Mouse (Mus musculus) cerebellum, adult 11-12 months (tissue): Measurements from ENCODE around the gene Eif4e2.

Source experiments
- DNase-seq: peaks from one replicate; pipeline ENCODE4 v3.0.0; 2022

The Eif4e2 gene

DNA sequence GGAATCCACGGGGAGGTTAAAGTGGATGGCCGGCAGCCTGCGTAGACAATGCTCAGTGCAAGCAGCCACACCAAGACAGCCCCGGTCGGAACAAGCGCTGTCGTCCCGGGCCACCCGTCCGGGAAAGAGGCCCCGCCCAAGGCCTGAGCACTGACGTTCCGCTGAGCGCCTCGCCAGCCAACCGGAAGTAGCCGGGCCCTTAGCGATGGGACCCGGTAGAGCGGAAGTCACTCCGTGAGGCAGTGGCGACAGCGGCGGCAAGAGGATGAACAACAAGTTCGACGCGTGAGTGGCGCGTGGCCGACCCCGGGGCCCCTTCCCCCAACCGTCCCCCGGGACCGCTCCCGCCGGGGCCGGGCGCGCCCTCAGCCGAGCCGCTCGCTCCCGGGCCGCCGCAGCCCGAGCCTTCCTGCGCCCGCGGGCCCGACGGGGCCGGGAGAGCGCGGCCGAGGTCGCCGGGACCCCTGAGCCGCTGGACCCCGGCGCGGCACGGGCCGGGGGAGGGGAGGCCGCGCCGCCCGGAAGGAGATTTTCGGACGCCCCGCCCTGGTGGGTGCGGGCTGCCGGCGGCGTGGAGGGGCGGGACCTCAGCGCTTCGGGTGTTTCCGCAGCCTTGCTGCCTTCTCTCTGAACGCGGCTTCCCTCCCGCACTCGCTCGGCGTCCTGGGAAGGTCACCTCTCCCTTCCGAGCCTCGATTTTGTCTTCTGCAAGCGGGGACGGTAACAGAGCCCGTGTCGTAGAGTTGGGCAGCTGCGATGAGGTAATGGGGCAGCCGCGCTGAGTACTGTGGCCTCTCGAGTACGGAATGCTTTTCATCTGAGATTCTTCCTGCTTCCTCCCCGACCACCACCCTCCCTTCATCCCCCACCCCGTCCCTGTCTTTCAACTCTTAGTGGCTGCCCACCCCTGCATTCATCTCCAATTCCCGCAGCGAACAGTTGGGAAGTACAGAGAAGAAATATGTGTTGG is at the start of gene Eif4e2:
TSS of gene Eif4e2 (plus strand) at position 180 of the 970 bp plus-strand sequence.
- DNase-seq = peak; percentile 93

GRCm38 (mm10) chr1:87164164-87164795 is 49.4 kb upstream of the Eif4e2 start:
- no peak for DNase-seq

- no peak for DNase-seq
Measured at GRCm38 (mm10) chr1:87164796-87165184, 48.9 kb upstream of the Eif4e2 start.

- no peak for DNase-seq
Measured at GRCm38 (mm10) chr1:87170458-87170857, 43.3 kb upstream of the Eif4e2 start.

DNA sequence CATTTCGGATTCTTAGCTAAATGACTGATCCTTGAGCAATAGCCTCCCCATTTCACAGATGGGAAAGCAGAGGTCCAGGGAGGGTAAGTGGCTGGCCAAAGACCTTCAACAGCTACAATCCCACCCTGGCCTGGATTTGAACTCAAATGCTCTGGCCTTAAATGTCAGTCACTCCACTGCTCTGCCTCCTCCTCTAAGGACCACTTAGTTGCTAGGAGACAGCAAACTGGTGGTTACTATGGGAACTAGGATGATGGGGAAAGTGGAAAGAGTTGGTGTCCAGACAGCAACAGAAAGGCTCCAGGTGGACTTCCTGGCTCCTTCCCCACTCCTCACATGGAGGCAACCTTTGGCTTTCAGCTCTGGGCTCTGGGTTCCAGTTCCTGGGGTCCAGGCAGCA is 42.4 kb upstream of the Eif4e2 start:
- no peak for DNase-seq

GRCm38 (mm10) chr1:87172316-87172715 is 41.4 kb upstream of the Eif4e2 start:
- no peak for DNase-seq

- DNase-seq = peak; percentile 26
Measured at GRCm38 (mm10) chr1:87174006-87174955, 39.4 kb upstream of the Eif4e2 start.

- DNase-seq = no peak
Measured at GRCm38 (mm10) chr1:87175852-87176292, 37.8 kb upstream of the Eif4e2 start.

DNA sequence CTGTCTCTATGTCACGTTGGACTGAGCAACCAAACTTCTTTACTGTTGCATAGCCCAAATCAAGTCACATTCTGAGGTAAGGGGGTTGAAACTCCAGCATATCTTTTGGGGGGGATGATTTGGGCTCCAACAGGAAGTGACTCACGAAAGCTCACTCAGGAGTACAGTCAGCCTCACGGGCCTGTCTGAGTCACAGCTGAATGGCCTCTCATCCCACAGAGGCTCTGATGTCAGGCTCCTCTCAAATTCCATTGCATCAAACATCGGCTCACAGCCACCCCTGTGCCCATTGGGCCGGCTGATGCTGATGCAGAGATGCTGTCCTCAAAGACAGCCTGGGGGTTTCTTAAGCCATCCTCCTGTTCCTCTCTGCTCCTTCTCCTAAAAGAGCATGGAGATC is 32.8 kb upstream of the Eif4e2 start:
- no peak for DNase-seq

DNA sequence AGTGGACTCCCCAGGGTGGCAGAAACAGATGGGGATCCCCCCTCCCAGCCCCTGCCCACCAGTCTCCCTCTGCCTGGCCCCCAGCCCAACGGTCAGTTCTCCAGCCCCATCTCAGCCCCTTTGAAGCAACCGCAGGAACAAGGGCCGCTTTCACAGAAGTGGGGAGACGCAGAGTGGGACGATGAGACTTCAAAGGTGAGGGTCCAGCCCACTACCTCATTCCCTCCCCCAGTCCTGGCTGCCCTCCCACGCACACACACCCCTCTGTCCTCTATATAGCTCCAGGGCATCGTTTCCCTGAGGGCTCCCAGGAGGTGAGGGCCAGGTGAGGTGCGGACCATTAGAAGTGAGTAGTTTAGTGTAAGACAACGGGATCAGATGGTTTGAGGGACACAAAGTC is 30.7 kb upstream of the Eif4e2 start, which contains the start of gene Prss56:
TSS of gene Prss56 (plus strand) at position 301 of the 400 bp plus-strand sequence.
- DNase-seq = no peak

DNA sequence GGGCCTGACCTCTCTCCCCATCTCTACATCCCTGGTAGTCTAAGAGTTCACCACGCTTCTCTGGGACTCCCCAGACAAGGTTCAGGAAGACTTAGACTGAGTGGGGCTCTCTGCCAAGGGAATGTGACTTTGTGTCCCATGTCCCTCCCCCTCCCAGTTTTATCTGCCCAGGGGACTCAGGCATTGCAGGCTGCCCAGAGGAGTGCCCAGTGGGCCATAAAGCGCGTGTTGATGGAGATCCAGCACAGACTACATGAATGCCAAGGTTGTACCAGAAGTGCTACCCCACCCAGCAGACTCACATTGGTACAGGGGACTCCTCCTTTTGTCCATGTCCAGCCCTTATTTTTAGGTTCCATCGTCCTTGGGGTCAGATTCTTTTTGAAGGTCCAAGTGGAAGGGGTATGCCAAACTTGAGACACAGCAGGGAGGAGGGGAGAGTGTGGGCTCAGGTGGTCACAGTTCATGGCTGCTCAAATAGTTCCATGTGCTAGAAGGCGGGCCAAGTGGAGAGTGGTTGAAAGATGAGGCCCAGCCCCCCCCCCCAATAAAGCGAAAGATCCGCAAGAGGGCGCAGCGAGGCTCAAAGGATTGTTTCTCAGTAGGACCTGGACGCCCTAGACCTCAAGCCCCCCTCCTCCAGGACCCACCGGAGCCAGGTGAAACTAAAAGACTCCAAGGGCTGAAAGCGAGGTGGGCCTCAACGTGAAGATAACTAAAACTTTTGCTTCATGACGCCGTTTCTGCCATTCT is 29.5 kb upstream of the Eif4e2 start:
- no peak for DNase-seq

- peak; percentile 42 for DNase-seq
Measured at GRCm38 (mm10) chr1:87184751-87185139, 29.0 kb upstream of the Eif4e2 start.

DNA sequence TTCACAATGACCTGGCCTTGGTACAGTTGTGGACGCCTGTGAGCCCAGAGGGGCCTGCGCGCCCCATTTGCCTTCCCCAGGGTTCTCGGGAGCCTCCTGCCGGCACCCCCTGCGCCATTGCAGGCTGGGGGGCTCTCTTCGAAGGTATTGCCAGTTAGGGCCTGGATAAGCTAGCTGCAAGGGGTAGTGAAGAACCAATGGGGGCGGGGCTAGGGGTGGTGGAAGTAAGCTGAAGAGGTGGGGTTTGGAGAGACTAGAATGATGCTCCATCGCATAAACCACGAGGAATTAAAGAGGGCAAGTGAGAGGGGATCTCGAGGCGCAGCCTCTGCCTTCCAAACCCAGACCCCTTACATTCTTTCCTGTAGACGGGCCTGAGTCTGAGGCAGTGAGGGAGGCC is 28.2 kb upstream of the Eif4e2 start:
- DNase-seq = no peak

DNA sequence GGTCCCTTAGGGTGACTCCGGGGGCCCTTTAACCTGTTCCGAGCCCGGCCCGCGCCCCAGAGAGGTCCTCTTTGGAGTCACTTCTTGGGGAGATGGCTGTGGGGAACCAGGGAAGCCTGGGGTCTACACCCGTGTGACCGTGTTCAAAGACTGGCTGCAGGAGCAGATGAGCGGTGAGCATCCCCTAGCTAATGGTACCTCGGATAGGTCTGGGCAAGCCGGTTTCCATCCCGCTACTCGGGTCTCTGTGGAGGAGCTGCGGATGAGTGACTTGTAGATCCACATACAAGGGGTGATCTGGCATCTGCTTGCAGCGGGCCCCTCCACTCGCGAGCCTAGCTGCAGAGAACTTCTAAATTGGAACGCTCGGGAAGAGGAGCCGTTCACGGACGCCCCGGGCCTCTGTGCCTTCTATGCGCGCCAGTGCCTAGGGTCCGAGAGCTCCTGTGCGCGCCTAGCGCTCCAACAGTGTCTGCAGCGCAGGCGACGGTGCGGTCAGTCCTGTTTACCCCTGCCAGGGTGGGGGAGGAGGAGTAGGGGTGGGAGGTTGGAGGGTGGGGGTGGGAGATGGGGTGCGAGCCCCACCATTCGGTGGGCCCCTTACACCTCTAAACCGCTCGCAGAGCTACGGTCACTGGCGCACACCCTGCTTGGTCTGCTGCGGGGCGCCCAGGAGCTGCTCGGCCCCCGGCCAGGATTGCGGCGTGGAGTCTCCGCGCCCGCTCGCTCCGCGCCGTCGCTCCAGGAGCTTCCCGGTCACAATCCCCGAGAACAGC is 27.3 kb upstream of the Eif4e2 start:
- no peak for DNase-seq

DNA sequence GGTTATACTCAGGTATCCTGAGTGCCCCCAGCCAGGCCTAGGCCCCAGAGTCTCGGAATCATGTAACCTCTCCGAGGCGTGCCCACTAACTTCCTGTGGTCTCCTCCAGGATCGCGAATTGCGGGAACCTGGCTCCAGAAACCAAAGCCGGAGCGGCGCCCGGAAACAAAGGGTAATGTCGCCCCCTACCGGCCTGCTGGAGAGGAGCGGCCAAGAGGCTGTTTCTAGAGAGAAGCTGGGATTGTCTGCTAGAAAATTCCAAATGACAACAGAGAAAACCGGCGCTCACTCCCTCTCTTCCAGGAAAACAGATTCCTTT is 26.7 kb upstream of the Eif4e2 start:
- DNase-seq = peak; percentile 60

GRCm38 (mm10) chr1:87190429-87190828 is 23.3 kb upstream of the Eif4e2 start, which contains the start of gene Chrnd:
Gene Chrnd, plus strand, starts transcription at chr1:87190607.
- no peak for DNase-seq

GRCm38 (mm10) chr1:87197296-87197695 is 16.4 kb upstream of the Eif4e2 start:
- no peak for DNase-seq

- no peak for DNase-seq
Measured at GRCm38 (mm10) chr1:87198119-87199065, 15.3 kb upstream of the Eif4e2 start.

GRCm38 (mm10) chr1:87200811-87201210 is 12.9 kb upstream of the Eif4e2 start:
- no peak for DNase-seq

DNA sequence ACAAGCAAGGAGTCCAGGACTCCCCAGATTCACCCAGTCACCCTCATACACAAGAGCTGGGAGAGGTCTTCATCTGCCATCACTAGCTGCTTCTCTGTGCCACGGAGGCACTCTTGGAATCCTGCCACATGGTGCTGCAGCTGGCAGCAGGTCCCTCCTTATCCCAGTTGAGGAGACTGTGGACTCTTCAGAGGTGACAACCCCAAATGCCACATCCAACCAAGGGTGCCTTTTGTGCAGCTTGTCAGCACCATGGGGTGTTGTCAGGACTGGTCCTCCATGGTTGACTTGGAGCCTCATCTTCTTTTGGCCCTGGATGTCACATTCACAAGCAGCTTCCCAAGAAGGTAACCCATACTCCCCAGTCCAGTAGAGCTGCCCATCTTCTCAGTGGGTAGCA is 11.9 kb upstream of the Eif4e2 start:
- no peak for DNase-seq
